Mouse (Mus musculus) urinary bladder, adult 18-20 months (tissue): ENCODE measurements around the gene Syt16.

Source experiments
- DNase-seq, 2 experiments: peaks; one replicate each; pipeline ENCODE4 v3.0.0; 2022; ENCODE audit warnings: low spot score in 2 of 2, mixed read lengths in 2 of 2

The Syt16 gene

GRCm38 (mm10) chr12:73997297-73998127 lies at the start of gene Syt16:
TSS of gene Syt16 (plus strand) at chr12:73997661.
- DNase-seq, result no peak

GRCm38 (mm10) chr12:73948415-73948814 lies 49.0 kb upstream of the Syt16 start:
- DNase-seq, result no peak

GRCm38 (mm10) chr12:73949318-73950058 lies 48.0 kb upstream of the Syt16 start:
- DNase-seq, result peak in 1 of 2 experiments; percentile 45

- peak in 1 of 2 experiments; percentile 11 for DNase-seq
These were observed 44.6 kb upstream of the Syt16 start for GRCm38 (mm10) chr12:73952879-73953278.

- DNase-seq, result no peak
These were observed 43.9 kb upstream of the Syt16 start for GRCm38 (mm10) chr12:73953420-73954186.

GRCm38 (mm10) chr12:73954785-73955184 lies 42.7 kb upstream of the Syt16 start:
- DNase-seq, result no peak

GRCm38 (mm10) chr12:73957676-73958075 lies 39.8 kb upstream of the Syt16 start:
- no peak for DNase-seq

GRCm38 (mm10) chr12:73958830-73959229 lies 38.6 kb upstream of the Syt16 start:
- no peak for DNase-seq

- peak; percentile 93 to 96 for DNase-seq
These were observed 32.9 kb upstream of the Syt16 start, which contains the start of gene Snapc1 for GRCm38 (mm10) chr12:73964291-73965281. TSS of gene Snapc1 (plus strand) at chr12:73964481.

GRCm38 (mm10) chr12:73969142-73969541 lies 28.3 kb upstream of the Syt16 start:
- DNase-seq, result no peak

GRCm38 (mm10) chr12:73974584-73974983 lies 22.9 kb upstream of the Syt16 start:
- no peak for DNase-seq

GRCm38 (mm10) chr12:73978144-73978543 lies 19.3 kb upstream of the Syt16 start:
- no peak for DNase-seq

GRCm38 (mm10) chr12:73979667-73980066 lies 17.8 kb upstream of the Syt16 start:
- DNase-seq, result no peak

GRCm38 (mm10) chr12:73982533-73982932 lies 14.9 kb upstream of the Syt16 start:
- peak; percentile 8 to 15 for DNase-seq

- DNase-seq, result no peak
These were observed 11.2 kb upstream of the Syt16 start for GRCm38 (mm10) chr12:73986299-73986698.

GRCm38 (mm10) chr12:73988393-73989008 lies 9.0 kb upstream of the Syt16 start:
- DNase-seq, result no peak

- DNase-seq, result no peak
These were observed 7.9 kb upstream of the Syt16 start for GRCm38 (mm10) chr12:73989594-73989993.

- DNase-seq, result no peak
These were observed 560 bp upstream of the Syt16 start for GRCm38 (mm10) chr12:73996906-73997296.

- DNase-seq, result no peak
These were observed 631 bp downstream of the Syt16 start for GRCm38 (mm10) chr12:73998128-73998456.

GRCm38 (mm10) chr12:74002449-74002848 lies 5.0 kb downstream of the Syt16 start:
- no peak for DNase-seq
